Mouse (Mus musculus) heart, adult 2 months (tissue): ENCODE results near the gene Trim71. TPM values are rescaled to one million over a fixed set of nuclear protein-coding genes. Genes with fewer than 3 reads are reported as not detected.
A peak's percentile ranks its signal among the peaks of the same experiment; 100 is the strongest.

Source experiments
- DNase-seq, 2 experiments: peaks; one replicate each; pipeline ENCODE4 v3.0.0; 2021
- H3K27ac ChIP-seq: fragments of 200-600 bp; 2 replicates; pipeline ENCODE4 v1.8.1; 2022
- H3K27me3 ChIP-seq: fragments of 200-500 bp; 2 replicates; pipeline ENCODE4 v1.6.1; 2012; ENCODE audit warnings: mild to moderate bottlenecking, low read length, inconsistent platforms, mixed read lengths; ENCODE audit not compliant: control insufficient read depth, insufficient read depth
- H3K36me3 ChIP-seq: fragments of 200-500 bp; 2 replicates; pipeline ENCODE4 v1.6.1; 2012; ENCODE audit warnings: low read length, inconsistent platforms; ENCODE audit not compliant: control insufficient read depth, insufficient read depth
- H3K4me1 ChIP-seq: fragments of 200-500 bp; 2 replicates; pipeline ENCODE4 v1.6.1; 2011; ENCODE audit warnings: low read length; ENCODE audit not compliant: control insufficient read depth, insufficient read depth
- H3K4me3 ChIP-seq: fragments of 200-600 bp; 2 replicates; pipeline ENCODE4 v1.8.1; 2022
- H3K79me2 ChIP-seq: fragments of 200-500 bp; replicated peaks from 2 replicates; pipeline ENCODE4 v1.6.1; 2012; ENCODE audit warnings: mild to moderate bottlenecking, inconsistent platforms, low read length, moderate library complexity, mixed read lengths; ENCODE audit not compliant: control insufficient read depth, insufficient read depth
- H3K9ac ChIP-seq: fragments of 200-500 bp; 2 replicates; pipeline ENCODE4 v1.6.1; 2012; ENCODE audit warnings: low read depth, mild to moderate bottlenecking, control low read depth, inconsistent platforms, low read length, mixed read lengths
- CTCF ChIP-seq: fragments of 200-600 bp; IDR thresholded peaks from 2 replicates; pipeline ENCODE4 v1.8.1; 2022; ENCODE audit warnings: antibody characterized with exemption, mild to moderate bottlenecking, moderate library complexity
- EP300 ChIP-seq: fragments of 200-500 bp; IDR thresholded peaks from 2 replicates; pipeline ENCODE4 v1.6.1; 2011; ENCODE audit warnings: low read depth, low read length, control low read depth; ENCODE audit not compliant: insufficient read depth
- POLR2A ChIP-seq: fragments of 200-500 bp; IDR thresholded peaks from 2 replicates; pipeline ENCODE4 v1.6.1; 2011; ENCODE audit warnings: mild to moderate bottlenecking, low read depth, low read length, control low read depth; ENCODE audit not compliant: insufficient read depth
- WGBS: fragments of 180-500 bp; shearing (Covaris S2); methylation state at CpG from one replicate; pipeline ENCODE4 v1.1.7; 2018; 5-methylcytosine and 5-hydroxymethylcytosine counted together
- intact Hi-C: fragments of 180-260 bp; cut with DNase I; formaldehyde crosslinking; loops from one replicate; pipeline ENCODE4 v1.15.1; 2025
- polyA plus RNA-seq: library from polyadenylated mRNA; depleted of rRNA; stranded (reverse); fragments of >200 nt; gene quantifications from 2 replicates; pipeline ENCODE4 v1.2.3, GENCODE M21; 2012
- total RNA-seq, 2 experiments: library from RNA; stranded (reverse); gene quantifications; 2 replicates each; pipeline ENCODE4 v1.2.3; 2021

The Trim71 gene
- total and polyA plus RNA-seq, 3 experiments = not detected

- Histone ChIP-seq H3K4me3 (no peak overlapping the region), H3K9ac (no peak overlapping the region), H3K79me2 (no peaks in the 10 kb centered on the region), H3K27ac (no peak overlapping the region), H3K4me1 (no peaks in the 10 kb centered on the region), H3K27me3 (peaks cover 5% of the 10 kb centered on the region), H3K36me3 (no peaks in the 10 kb centered on the region)
- intact Hi-C loops = no loop called here
- 83% methylated on average over 5 of the region's 5 CpGs for WGBS
- no peak for DNase-seq
- TF ChIP-seq CTCF (no peak), EP300 (no peak), POLR2A (no peak)
Measured at GRCm38 (mm10) chr9:114568682-114569474, 4.7 kb upstream of the Trim71 start.

- Histone ChIP-seq H3K36me3 (no peaks in the 10 kb centered on the region), H3K4me1 (no peaks in the 10 kb centered on the region), H3K27me3 (peaks cover 26% of the 10 kb centered on the region), H3K4me3 (no peak overlapping the region), H3K79me2 (no peaks in the 10 kb centered on the region), H3K9ac (no peak overlapping the region), H3K27ac (no peak overlapping the region)
- no peak for DNase-seq
- 8% methylated on average over 10 of the region's 10 CpGs for WGBS
- TF ChIP-seq POLR2A (no peak), EP300 (no peak), CTCF (no peak)
- intact Hi-C loops = no loop called here
Measured at GRCm38 (mm10) chr9:114564667-114565066, 498 bp upstream of the Trim71 start.

DNA sequence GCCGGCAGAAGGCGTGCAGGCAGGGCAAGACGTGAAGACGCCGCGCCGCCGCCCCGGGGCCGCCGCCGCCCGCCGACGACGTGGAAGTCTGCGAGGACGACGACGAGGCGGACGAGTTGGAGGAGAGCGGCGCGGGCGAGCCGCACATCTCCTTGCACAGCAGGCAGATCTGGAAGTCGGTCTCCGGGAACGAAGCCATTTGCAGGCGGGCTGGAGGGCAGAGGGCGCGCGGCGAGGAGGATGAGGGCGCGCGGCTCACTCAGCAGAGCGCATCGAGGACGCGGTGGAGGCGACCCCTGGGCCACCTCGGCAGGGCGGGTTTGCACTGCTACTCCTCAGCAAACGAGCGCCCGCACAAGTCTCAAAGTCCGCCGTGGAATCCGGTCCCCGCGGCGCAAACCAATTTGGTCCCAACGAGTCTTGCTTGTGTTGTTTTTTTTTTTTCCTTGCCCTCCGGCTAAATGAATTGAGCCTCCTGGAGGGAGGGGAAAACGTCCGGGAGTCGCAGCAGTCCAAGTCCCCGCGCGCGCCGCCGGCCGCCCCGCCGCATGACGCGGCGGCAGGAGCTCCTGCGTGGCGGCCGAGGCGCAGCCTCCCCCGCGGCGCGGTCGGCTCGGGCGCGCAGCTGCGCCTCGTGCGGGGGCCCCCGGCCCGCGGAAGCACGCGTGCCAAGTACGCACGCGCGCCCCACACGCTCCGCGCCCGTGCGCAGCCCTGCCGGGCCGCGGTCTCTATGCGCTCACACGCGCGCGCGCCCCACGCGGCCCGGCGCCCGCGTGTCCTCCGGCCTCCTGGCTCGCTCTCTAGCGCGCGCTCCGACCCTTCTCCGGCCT, 1.0 kb downstream of the Trim71 start:
- DNase-seq = no peak
- intact Hi-C loops = no loop called here
- no peaks in the 10 kb centered on the region for H3K79me2 ChIP-seq
- no peak overlapping the region for H3K27ac ChIP-seq
- no peaks in the 10 kb centered on the region for H3K36me3 ChIP-seq
- no peak overlapping the region for H3K9ac ChIP-seq
- TF ChIP-seq EP300 (no peak), CTCF (no peak), POLR2A (no peak)
- peaks cover 26% of the 10 kb centered on the region for H3K27me3 ChIP-seq
- WGBS = under 1% methylated on average over 119 of the region's 122 CpGs
- H3K4me3 ChIP-seq = peak overlapping the region; percentile 34
- H3K4me1 ChIP-seq = no peaks in the 10 kb centered on the region

- H3K79me2 ChIP-seq = no peaks in the 10 kb centered on the region
- H3K9ac ChIP-seq = no peak overlapping the region
- intact Hi-C loops = no loop called here
- no peak for DNase-seq
- peaks cover 28% of the 10 kb centered on the region for H3K27me3 ChIP-seq
- H3K27ac ChIP-seq = no peak overlapping the region
- H3K4me1 ChIP-seq = no peaks in the 10 kb centered on the region
- H3K36me3 ChIP-seq = no peaks in the 10 kb centered on the region
- TF ChIP-seq CTCF (no peak), EP300 (no peak)
- no peak overlapping the region for H3K4me3 ChIP-seq
- 1% methylated on average over 97 of the region's 101 CpGs for WGBS
Measured at GRCm38 (mm10) chr9:114562031-114562918, 1.9 kb downstream of the Trim71 start.

GRCm38 (mm10) chr9:114561671-114561971, 2.5 kb downstream of the Trim71 start:
- Histone ChIP-seq H3K79me2 (no peaks in the 10 kb centered on the region), H3K27me3 (peaks cover 28% of the 10 kb centered on the region), H3K4me3 (no peak overlapping the region), H3K4me1 (no peaks in the 10 kb centered on the region), H3K36me3 (no peaks in the 10 kb centered on the region), H3K9ac (no peak overlapping the region), H3K27ac (no peak overlapping the region)
- DNase-seq = no peak
- 10% methylated on average over 12 of the region's 12 CpGs for WGBS
- no peak for TF ChIP-seq CTCF
- no peak for TF ChIP-seq EP300
- TF ChIP-seq POLR2A = no peak
- intact Hi-C loops = no loop called here
